Mouse (Mus musculus) thymus, postnatal 36 days (tissue): ENCODE measurements around the gene Scube3.

Experiments used
- DNase-seq, 2 experiments: peaks; one replicate each; pipeline ENCODE4 v3.0.0; 2022; ENCODE audit warnings: mixed read lengths in 2 of 2

Scube3 gene

GRCm38 (mm10) chr17:28223561-28224391 lies 81.8 kb downstream of the Scube3 start:
- DNase-seq, result peak; percentile 94 to 96
